Mouse (Mus musculus) cerebellum, postnatal 10 days (tissue): Measurements from ENCODE around the gene Tmem210.

ENCODE experiments used
- DNase-seq, 2 experiments: peaks; one replicate each; pipeline ENCODE4 v3.0.0; 2021; ENCODE audit warnings: mixed read lengths in 2 of 2

Tmem210 gene

DNA sequence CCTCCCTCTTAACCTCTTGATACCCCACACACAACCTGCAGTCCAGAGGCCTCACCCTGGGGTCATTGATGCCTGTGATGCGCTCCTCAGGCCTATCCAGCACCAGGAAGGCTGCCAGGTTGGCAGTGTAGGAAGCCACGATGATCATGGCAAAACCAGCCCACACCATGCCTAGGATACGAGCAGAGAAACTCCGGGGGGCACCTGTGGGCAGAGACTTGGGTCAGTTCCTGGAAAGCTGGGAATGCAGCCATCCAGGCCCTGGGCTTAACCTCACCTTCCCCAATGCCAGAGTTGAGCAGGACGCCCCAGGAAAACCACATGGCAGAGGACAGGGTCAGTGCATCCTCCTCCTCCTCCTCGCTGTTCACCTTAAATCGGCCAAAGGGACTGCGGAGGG, 9.1 kb downstream of the Tmem210 start:
- DNase-seq: peak in 1 of 2 experiments; percentile 52

- DNase-seq: peak in 1 of 2 experiments; percentile 56
Measured at GRCm38 (mm10) chr2:25298046-25298445, 10.1 kb downstream of the Tmem210 start.

DNA sequence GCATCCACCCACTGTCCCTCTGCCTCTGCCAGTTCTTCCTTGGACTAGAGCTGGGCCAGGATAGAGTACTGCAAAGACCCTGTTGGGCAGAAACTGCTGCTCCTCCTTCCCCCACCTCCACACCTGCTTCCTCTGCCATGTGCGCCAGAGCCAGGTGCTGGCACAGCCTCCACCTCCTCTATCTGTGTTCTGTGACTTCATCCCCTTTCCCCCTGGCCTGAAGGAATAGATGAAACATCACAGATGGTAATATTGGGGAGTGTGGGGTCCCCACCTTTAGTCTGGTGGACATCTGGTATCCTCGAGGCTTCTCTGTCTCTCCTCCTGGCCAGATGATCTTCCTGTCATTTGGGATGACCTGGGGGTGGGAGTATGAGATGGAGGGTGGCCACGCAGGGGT, 15.5 kb downstream of the Tmem210 start:
- peak; percentile 59 to 63 for DNase-seq

GRCm38 (mm10) chr2:25303931-25304656, 16.1 kb downstream of the Tmem210 start:
- peak; percentile 84 to 90 for DNase-seq

DNA sequence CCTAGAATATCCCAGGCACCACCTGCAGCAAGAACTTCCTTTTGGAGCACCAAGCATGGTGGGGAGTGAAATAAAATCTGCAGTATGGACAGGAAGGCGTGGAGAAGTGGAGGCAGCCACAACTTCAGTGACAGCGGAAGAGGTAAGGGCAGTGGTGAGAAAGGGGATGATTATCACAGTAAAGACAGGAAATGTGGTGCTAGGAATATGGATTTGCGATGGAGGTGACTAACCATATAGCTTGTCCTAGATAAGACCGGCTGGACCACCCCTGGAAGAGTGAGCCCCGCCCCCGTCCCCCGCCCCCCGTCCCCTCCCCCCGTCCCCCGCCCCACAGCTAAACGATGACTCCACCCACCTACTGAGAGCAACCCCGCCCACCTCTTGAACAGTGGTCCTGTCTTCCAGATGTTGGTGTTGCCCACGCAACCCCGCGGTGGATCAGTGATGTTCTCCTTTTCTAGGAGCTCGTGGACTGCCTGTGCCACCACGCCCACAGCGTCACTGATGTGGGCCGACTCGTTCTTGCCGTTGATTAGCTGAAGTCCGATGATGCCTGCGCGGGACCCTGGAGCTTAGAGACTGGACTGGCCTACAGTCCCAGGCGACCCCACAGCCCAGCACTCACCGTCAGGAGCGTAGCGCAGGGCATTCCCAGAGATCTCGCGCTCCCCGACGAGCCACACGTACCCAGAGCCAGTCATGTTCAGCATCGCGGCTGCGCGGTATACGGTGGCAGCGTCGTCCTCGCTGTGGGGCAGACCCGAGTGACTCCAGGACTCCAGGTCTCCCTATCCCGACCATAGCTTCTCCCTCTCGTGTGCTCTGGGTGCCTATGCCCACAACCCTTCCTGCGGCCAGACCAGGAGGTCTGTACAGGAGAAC, 17.0 kb downstream of the Tmem210 start:
- peak; percentile 63 to 64 for DNase-seq

- DNase-seq: peak in 1 of 2 experiments; percentile 25
Measured at GRCm38 (mm10) chr2:25305587-25306359, 17.8 kb downstream of the Tmem210 start.

- peak; percentile 32 to 45 for DNase-seq
Measured at GRCm38 (mm10) chr2:25310180-25310579, 22.2 kb downstream of the Tmem210 start.

GRCm38 (mm10) chr2:25310969-25311368, 23.0 kb downstream of the Tmem210 start:
- DNase-seq: peak; percentile 55 to 56

- DNase-seq: no peak
Measured at GRCm38 (mm10) chr2:25311491-25311891, 23.5 kb downstream of the Tmem210 start.

DNA sequence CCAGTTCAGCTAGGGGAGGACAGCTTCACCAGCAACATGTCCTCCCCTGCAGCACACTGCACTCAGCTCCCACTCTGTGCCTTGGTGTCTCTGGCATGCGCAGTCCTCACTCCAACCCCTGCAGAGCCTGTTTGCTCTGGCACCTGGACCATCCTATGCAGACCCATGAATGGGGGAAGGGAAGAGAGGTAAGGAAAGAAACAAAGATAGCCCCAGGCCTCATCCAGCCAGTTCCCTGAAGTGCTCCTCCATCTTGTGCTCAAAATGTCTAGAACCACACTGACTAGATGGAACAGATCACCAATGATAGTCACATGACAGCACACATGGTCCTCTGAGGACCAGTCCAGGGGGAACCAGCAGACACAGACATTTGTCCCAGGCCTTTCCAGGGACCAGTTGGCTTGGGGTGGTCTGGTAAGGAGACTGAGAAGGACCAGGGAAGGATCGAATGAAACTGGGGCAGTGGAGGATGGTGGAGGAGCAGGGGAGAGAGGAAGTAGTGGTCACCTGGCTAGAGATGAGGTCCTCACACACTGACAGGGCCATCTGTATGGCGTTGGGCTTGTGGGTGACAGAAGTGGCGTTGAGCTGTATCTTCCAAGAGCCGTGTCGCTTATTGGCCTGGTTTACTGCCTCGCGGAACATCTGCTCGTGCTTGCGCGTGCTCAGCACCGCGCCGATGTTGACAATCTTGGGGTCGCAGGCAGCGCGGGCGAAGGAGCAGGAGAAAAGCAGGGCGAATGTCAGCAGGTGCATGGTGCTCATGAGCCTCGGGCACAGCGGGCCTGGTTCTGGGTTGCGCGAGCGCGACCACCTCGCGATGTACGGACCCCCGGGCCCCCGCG, 30.4 kb downstream of the Tmem210 start:
- DNase-seq: peak; percentile 73 to 75

- DNase-seq: peak; percentile 92 to 93
Measured at GRCm38 (mm10) chr2:25318971-25319773, 31.2 kb downstream of the Tmem210 start, which contains the start of gene Grin1. Gene Grin1, minus strand, starts transcription at chr2:25319187.

DNA sequence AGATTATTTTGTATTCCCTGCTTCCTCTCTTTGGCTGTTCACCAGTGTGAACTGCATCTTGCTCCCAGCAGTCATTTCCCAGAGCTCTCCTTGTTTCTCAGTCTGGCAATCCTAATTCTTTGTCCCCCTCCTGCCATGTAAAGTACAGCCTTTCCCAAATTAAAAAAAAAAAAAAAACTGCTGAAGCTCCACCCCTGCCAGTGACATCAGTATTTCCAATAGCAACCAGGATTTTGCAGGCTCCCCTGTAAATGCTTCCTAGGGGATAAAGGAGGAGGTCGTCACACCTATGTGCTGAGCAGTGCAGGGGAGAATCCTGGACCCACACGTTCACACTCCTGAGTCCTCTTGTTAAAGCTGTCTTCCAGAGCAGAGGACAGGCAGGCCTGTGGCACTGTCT, 32.1 kb downstream of the Tmem210 start:
- no peak for DNase-seq

DNA sequence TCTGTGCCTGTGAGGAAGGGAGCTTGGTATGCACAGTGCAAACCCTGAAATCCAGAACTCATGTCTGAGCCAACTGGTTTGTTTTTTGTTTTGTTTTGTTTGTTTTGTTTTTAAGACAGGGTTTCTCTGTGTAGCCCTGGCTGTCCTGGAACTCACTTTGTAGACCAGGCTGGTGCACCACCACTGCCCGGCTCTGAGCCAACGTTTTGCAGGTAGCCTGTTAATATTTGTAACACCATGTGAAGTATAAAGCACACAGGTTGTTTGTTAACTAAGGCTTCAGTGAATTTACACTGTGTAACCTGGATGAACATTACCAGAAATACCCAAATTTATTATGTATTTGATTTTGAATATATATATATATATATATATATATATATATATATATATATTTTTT, 38.1 kb downstream of the Tmem210 start:
- DNase-seq: no peak

DNA sequence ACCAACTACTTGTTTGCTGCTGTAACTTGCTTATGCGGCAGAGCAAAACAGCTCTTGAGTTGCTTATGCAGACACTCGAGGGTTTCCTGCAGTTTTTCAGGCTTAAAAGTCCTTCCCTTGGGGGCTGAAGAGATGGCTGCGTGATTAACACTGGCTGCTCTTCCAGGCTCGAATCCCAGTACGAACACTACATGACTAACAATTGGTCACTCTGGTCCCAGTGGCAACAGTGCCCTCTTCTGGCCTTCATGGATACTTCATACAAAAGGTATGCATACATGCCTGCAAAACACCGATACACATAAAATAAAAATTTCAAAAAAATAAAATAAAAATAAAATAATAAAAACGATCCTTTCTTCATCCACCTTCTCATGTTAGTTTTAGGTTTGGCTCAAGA, 40.5 kb downstream of the Tmem210 start:
- peak; percentile 82 to 88 for DNase-seq

GRCm38 (mm10) chr2:25331470-25331869, 43.5 kb downstream of the Tmem210 start:
- peak in 1 of 2 experiments; percentile 49 for DNase-seq

GRCm38 (mm10) chr2:25332286-25333160, 44.6 kb downstream of the Tmem210 start, which contains the start of gene Man1b1:
Gene Man1b1, plus strand, starts transcription at chr2:25332338.
- DNase-seq: peak; percentile 99 to 100

- no peak for DNase-seq
Measured at GRCm38 (mm10) chr2:25333569-25333968, 45.6 kb downstream of the Tmem210 start.

DNA sequence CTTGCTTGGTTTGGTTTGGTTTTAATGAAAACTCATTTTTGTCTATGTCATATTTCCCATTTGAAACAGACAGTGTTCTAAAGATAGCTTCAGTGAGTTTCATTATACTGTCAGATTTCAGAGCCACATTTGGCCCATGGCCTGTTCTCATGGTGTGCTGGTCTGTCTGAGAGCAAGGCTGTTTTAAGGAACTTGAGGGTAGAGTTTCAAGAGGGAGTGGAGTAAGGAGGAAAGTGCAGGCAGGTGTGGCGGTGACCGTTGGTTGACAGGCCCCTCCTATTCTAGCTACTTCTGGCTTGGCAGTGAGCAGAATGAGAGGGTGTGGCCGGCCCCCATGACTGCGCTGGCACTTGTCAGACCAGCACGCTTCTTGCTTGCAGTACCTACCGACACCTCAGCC, 50.4 kb downstream of the Tmem210 start:
- no peak for DNase-seq
